Mouse (Mus musculus): ENCODE data around the gene Ifitm10. TPM values are rescaled to one million over a fixed set of nuclear protein-coding genes. Genes with fewer than 3 reads are reported as not detected.
"Not testable (repeated sequence)": the region's sequence is repeated elsewhere in the genome, so short reads cannot be mapped to it uniquely, and the experiment has no call there.

The Ifitm10 gene
- total RNA-seq, 2 experiments from 2014 or later: 1.7 to 2.1 TPM

- intact Hi-C loops (cut with DNase I); DNase-seq: not testable (repeated sequence)
Observed at GRCm38 (mm10) chr7:142285910-142286612, 87.5 kb downstream of the Ifitm10 start.

- intact Hi-C loops (cut with DNase I): no loop called here
- peak; percentile 25 to 50 for DNase-seq
Observed at GRCm38 (mm10) chr7:142285130-142285835, 88.3 kb downstream of the Ifitm10 start.

- DNase-seq: peak; percentile 91 to 94
- intact Hi-C loops (cut with DNase I): no loop called here
Observed at GRCm38 (mm10) chr7:142284615-142285080, 88.9 kb downstream of the Ifitm10 start.

- peak; percentile 62 to 66 for DNase-seq
- intact Hi-C loops (cut with DNase I): no loop called here
Observed at GRCm38 (mm10) chr7:142284023-142284591, 89.4 kb downstream of the Ifitm10 start.

- DNase-seq; intact Hi-C loops (cut with DNase I): not testable (repeated sequence)
Observed at GRCm38 (mm10) chr7:142282847-142283246, 90.7 kb downstream of the Ifitm10 start.

GRCm38 (mm10) chr7:142279291-142279690 lies 94.3 kb downstream of the Ifitm10 start:
- intact Hi-C loops (cut with DNase I); DNase-seq: not testable (repeated sequence)

- intact Hi-C loops (cut with DNase I): not testable (repeated sequence)
- peak; percentile 75 to 79 for DNase-seq
Observed at GRCm38 (mm10) chr7:142278183-142278582, 95.4 kb downstream of the Ifitm10 start.

Other genes starting within 250 kb of the Ifitm10 start
- not detected for gene Gm39115, start 237.7 kb downstream of the Ifitm10 start, total RNA-seq (2021)
- not detected for gene Gm45337, start 229.1 kb downstream of the Ifitm10 start, total RNA-seq (2021)
- not detected for gene Gm29735, start 216.6 kb downstream of the Ifitm10 start, total RNA-seq (2021)
- not detected for gene Gm4553, start 208.0 kb downstream of the Ifitm10 start, total RNA-seq (2021)
- gene Krtap5-2, start 197.7 kb downstream of the Ifitm10 start, total RNA-seq (2021): not detected
- not detected for gene Gm10153, start 183.4 kb downstream of the Ifitm10 start, total RNA-seq (2021)
- gene Krtap5-3, start 172.4 kb downstream of the Ifitm10 start, total RNA-seq (2021): not detected
- not detected for gene Gm7579, start 161.9 kb downstream of the Ifitm10 start, total RNA-seq (2021)
- not detected for gene Krtap5-5, start 143.8 kb downstream of the Ifitm10 start, total RNA-seq (2021)
- gene Gm40460, start 132.7 kb downstream of the Ifitm10 start, total RNA-seq (2021): not detected
- not detected for gene Gm2431, start 115.4 kb downstream of the Ifitm10 start, total RNA-seq (2021)
- gene Gm4559, start 99.4 kb downstream of the Ifitm10 start, total RNA-seq (2021): not detected
- not detected for gene Krtap5-1, start 76.6 kb downstream of the Ifitm10 start, total RNA-seq (2021)
- gene Krtap5-4, start 70.2 kb downstream of the Ifitm10 start, total RNA-seq (2021): not detected
- gene Gm49369, start 8.9 kb upstream of the Ifitm10 start, total RNA-seq (2021): 1 to 10 TPM; 2.4 to 6.7 TPM
- 100 to 1,000 TPM; 572 to 613 TPM for gene Ctsd, start 14.3 kb upstream of the Ifitm10 start, total RNA-seq (2021)
- not detected for gene Syt8, start 61.1 kb upstream of the Ifitm10 start, total RNA-seq (2021)
- gene Tnni2, start 68.1 kb upstream of the Ifitm10 start, total RNA-seq (2021): 1 to 10 TPM; 5.7 to 7.8 TPM
- 10 to 100 TPM; 63.5 to 77.2 TPM for gene Lsp1, start 87.1 kb upstream of the Ifitm10 start, total RNA-seq (2021)
- gene Tnnt3, start 125.1 kb upstream of the Ifitm10 start, total RNA-seq (2021): 1 to 10 TPM; 1.2 to 1.4 TPM
- gene Mrpl23, start 158.9 kb upstream of the Ifitm10 start, total RNA-seq (2021): 1 to 10 TPM; 2.7 to 7.4 TPM

Data from heart, postnatal 14 days (tissue).